Mouse (Mus musculus): ENCODE results near the gene Fam107a.

Gene Fam107a

GRCm38 (mm10) chr14:8257521-8258334 is 60.1 kb downstream of the Fam107a start:
- no peak for DNase-seq (ENCODE audit: low read depth, low spot score)

DNA sequence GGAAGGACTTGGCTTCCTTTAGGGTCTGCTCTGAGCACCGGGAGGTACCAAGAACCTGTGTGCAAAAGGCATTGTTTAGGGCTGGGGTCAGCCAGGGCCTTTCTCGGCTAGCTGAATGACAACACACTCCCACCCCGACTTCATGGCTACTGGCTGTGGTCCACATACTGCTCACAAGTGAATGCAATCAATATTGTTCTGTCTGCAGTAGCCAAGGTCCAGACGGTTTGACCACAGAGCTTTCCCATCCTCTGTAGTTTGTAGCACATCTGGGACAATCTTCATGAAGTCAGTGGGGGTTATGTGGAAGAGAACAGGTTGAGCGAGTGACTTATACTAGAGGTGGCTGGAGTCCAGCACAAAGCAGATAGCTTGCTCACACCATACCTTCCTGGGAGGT is 60.9 kb downstream of the Fam107a start:
- DNase-seq (ENCODE audit: low read depth, low spot score): no peak

DNA sequence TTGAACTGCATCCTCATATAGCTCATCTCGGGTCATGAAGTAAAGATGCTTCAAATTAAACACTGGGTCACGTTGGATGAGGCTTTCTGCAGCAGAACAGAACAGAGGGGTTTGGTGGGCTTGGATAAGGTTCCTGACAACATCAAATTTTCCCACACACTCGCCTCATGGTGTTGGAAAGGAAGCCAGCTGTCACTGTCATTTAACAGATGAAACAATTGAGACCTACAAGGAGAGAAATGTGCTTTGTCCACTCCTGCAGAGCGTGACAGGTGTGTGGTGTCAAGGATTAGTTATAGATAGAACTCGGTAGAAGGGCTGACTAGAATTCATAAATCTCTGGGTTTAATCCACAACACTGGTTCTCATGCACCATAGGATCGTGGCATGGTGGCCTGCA is 61.8 kb downstream of the Fam107a start:
- DNase-seq (ENCODE audit: low read depth, low spot score): no peak

DNA sequence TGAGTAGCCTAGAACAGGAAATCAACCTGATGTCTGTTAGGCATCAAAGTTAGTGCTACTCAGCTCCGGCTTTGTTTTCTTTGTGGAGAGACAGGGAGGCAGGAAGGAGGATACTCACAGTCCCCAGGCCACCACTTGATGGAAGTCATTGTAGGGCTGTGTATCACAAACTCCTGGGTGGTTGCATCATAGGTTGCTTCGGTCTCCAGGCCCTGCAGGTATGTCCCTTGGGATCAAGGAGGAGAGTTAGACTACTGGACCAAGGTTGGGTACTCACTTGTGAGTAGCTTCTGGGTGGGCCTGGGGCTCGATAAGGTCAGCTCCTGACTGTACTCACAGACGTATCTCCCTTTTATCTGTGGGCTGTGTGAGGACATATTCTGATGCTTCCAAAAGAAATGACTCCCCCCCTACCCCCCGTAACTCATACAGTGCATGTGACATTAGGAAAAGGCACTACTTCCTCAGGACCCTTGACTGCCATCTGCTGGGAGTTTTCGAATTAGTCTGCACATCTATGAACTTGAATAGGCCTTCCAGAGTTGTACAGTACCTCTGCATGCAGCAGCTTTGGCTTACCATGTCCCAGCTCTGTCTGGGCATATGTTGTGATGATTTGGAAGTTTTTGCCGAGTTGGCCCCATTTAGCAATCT is 62.6 kb downstream of the Fam107a start:
- DNase-seq (ENCODE audit: low read depth, low spot score): peak; percentile 49

DNA sequence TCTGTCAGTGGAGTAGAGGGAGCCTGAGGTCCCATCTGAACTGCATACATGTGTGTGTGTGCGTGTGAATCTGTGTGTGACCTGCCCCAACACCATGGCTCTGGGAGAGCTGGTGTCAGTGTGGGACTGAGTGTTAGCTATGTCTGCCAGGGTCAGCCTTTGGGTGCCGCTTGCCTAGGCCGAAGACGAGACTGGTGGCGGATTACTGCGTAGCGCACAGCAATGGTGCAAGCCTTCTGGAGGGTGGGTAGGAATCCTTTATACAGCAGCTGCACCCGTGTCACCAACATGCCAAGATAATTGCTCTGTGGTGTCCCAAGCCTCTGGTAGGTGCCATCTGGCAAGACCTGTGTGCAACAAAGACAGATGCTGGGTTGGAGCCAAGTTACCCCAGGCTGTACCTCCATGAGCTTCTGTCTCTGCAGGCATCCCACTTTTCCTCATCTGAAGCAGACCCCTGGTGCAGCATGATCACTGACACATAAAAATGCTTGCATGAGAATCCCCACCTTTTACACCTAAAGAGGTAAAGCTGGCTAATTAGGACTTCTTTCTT is 66.4 kb downstream of the Fam107a start:
- DNase-seq (ENCODE audit: low read depth, low spot score): no peak

DNA sequence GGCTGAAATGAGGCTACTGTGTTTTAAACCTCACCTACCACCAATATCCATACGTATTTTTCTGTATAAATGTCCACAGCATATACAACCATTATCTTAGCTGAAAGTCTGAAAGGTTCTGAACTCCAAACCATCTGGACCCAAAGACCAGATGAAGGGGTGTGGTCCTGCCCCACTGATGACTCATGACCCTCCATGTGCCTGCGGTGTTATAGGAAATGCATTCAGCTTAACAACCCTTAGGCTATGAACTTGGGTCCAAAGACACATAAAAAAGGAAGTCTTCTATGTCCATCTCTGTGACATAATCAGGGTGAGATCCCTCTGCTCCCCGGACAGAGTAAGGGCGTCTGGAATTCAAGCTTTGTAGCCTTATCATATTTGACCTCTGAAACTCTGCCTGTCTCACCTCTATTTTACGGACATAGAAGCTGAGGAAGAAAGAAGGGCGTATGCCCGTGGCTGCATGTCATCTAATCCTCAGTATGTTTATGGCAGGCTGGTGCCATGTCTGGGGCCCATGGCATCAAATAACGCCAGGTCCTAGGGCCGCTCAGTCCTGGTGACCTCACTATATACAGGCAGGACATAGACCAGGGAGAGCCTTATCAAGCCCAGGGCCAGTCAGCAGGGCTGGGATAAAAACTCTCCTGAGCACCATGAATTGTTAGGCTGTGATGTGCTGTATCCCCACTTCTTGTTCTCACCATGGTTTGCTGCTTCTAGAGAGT is 67.5 kb downstream of the Fam107a start:
- DNase-seq (ENCODE audit: low read depth, low spot score): no peak

- DNase-seq (ENCODE audit: low read depth, low spot score): no peak
Measured at GRCm38 (mm10) chr14:8249206-8249605, 68.6 kb downstream of the Fam107a start.

- DNase-seq (ENCODE audit: low read depth, low spot score): no peak
Measured at GRCm38 (mm10) chr14:8246878-8247277, 70.9 kb downstream of the Fam107a start.

Measured in R1 (cell line).